Mouse (Mus musculus) adrenal gland (tissue): ENCODE results near the gene Abhd16a.

ENCODE experiments used
- intact Hi-C: fragments of 180-260 bp; cut with DNase I; formaldehyde crosslinking; loops from one replicate; pipeline ENCODE4 v1.15.1; 2025

Abhd16a gene

GRCm38 (mm10) chr17:35140490-35140996 is 51.5 kb downstream of the Abhd16a start:
- intact Hi-C loops = no loop called here

- intact Hi-C loops = no loop called here
Observed at GRCm38 (mm10) chr17:35141971-35142370, 52.9 kb downstream of the Abhd16a start.

GRCm38 (mm10) chr17:35146139-35146538 is 57.1 kb downstream of the Abhd16a start:
- intact Hi-C loops = no loop called here

GRCm38 (mm10) chr17:35147348-35147747 is 58.3 kb downstream of the Abhd16a start:
- intact Hi-C loops = no loop called here

GRCm38 (mm10) chr17:35147922-35148639 is 59.0 kb downstream of the Abhd16a start:
- intact Hi-C loops = no loop called here

- intact Hi-C loops = no loop called here
Observed at GRCm38 (mm10) chr17:35152121-35152520, 63.1 kb downstream of the Abhd16a start.
